Mouse (Mus musculus) forelimb bud, embryonic 11.5 days (tissue): ENCODE measurements around the gene 1700016K19Rik.
"Not testable (repeated sequence)": the region's sequence is repeated elsewhere in the genome, so short reads cannot be mapped to it uniquely, and the experiment has no call there.

Experiments used
- DNase-seq: peaks from one replicate; pipeline ENCODE4 v3.0.0-alpha.2; 2012; ENCODE audit warnings: low read depth, low spot score

1700016K19Rik gene

DNA sequence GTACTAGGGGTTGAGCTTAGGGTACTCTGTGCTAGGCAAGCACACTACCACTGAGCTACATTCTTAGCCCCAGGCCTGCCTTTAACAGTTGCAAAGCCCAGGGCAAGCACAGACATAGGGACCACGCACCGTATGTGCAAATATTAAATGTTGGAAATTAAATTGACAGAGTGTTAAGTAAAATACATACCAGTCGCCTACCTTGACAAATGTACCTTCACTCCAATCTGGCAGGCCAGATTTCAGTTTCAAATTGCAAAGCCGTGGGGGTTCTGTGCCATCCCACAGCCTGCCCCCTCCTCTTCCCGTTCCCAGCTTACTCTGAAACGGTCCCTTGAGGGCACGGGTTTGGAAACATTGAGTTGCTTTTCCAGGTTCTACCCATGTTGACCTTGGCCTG lies 13.8 kb upstream of the 1700016K19Rik start:
- DNase-seq = no peak

GRCm38 (mm10) chr11:75990965-75991835 lies 8.5 kb upstream of the 1700016K19Rik start:
- no peak for DNase-seq

- no peak for DNase-seq
Measured at GRCm38 (mm10) chr11:75991911-75992310, 7.8 kb upstream of the 1700016K19Rik start.

GRCm38 (mm10) chr11:75992481-75992880 lies 7.2 kb upstream of the 1700016K19Rik start:
- no peak for DNase-seq

- no peak for DNase-seq
Measured at GRCm38 (mm10) chr11:75994357-75994756, 5.4 kb upstream of the 1700016K19Rik start.

DNA sequence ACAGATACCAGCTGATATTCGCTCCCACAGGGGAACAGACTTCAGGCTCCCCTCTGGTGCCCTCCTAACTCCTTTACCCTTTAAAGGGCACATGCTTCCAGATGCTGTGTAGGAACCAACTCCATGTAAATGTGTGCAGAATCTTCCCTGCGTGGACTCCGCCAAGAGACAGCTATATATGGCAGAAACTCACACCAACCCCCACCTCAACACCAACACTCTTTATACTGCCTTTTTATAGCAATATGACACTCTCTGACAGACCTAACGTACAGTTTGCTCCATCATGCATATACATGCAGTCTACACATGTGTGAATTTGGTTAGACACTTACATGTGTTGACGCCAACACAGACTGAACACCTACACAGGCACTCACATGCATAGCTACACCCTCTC lies 989 bp downstream of the 1700016K19Rik start:
- DNase-seq = no peak

DNA sequence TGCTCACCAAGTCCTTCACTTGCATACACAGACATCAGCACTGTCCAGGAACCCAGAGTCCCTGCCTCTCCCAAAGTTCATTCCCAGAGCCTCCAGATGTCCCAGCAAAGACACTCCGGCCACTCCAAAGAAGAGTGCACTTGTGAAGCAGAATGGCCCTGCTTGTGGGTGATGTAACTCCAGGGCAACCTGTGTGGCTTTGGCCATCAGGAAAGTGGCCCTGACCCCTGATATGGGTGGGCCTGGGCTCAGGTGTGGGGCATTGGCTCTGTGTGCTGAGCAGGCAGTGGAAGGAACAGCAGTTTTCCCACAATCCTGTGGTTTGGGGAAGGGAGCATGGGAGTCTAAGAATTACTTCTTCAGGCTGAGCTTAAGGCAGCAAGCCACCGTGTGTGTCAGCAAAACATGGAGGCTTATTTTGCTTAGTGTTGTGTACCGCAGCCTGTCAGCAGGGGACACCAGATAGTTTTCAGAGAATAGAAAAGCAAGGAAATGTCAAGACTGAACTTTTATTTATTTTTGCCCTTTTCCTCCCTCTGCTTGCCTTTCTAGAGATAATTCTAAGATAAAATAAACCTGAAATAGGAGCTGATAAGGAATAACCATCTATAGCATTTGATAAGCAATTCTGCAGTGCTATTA lies 1.6 kb downstream of the 1700016K19Rik start:
- no peak for DNase-seq

DNA sequence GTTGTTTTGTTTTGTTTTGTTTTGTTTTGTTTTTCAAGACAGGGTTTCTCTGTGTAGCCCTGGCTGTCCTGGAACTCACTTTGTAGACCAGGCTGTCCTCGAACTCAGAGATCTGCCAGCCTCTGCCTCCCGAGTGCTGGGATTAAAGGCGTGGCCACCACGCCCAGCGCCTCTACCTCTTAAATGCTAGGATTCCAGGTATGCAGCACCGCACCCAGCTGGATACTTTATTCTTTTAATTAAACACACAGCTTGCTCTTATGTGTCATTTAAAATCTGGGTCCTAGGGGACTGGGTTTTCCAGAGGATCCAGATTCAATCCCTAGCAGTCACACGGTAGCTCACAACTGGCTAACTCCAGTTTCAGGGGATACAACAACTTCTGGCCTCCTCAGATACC lies 4.6 kb downstream of the 1700016K19Rik start:
- DNase-seq = not testable (repeated sequence)

DNA sequence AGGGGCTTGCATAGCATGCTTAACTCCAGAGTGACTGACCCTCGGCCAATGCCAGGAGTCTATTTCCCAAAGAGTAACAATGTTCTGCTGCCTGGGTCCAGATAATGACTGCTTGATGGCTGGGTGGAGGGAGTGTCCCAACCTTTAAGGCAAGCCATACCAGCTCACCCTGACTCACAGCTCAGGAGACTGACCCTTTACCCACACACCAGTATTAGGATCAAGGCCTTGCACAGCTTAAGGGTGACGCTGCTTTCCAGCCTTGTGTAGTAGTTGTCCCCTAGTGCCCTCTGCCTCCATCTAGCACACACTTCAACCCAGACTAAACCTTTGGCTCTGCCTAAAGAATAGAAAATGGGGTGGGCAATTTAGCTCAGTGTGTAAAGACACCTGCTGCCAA lies 8.4 kb downstream of the 1700016K19Rik start:
- DNase-seq = no peak

DNA sequence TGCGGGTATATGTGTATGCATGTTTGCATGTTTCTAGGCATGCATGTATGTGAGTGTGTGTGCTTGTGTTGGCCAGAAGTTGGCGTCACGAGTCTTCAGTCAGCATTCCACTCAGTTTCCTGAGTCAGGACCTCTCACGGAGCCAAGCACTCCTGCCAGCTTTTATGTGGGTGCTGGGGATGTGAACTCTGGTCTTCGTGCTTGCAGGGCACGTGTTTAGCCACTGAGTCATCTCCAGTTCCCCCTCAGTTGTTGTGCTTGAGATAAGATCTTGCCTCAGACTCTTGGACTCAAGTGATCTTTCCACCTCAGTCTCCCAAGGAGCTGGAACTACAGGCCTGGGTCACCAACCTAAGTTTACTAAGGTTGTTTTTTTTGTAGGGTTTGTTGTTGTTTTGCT lies 9.4 kb downstream of the 1700016K19Rik start:
- DNase-seq = no peak

- no peak for DNase-seq
Measured at GRCm38 (mm10) chr11:76010838-76011624, 11.3 kb downstream of the 1700016K19Rik start.

- no peak for DNase-seq
Measured at GRCm38 (mm10) chr11:76015251-76015650, 15.5 kb downstream of the 1700016K19Rik start.

- no peak for DNase-seq
Measured at GRCm38 (mm10) chr11:76015814-76016213, 16.1 kb downstream of the 1700016K19Rik start.

DNA sequence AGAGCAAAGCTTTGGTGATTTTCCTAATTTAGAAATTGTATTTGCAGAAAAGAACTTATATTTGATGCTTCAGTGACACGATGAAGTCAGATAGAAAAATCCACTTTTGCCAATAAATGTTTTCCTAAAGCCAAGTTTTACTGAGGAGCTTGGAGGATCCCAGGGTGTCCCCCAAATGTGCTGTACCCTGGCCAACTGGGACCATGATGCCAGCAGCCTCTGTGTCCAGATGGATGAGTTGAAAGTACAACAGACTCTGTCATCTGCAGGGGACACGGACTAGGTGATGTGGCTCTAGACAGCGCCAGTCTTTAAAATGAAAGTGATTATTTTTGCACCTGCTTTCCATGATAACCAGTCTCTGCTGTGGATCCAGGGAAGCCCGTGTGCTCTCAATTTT lies 20.2 kb downstream of the 1700016K19Rik start:
- no peak for DNase-seq

- no peak for DNase-seq
Measured at GRCm38 (mm10) chr11:76020916-76021315, 21.2 kb downstream of the 1700016K19Rik start.

GRCm38 (mm10) chr11:76025080-76025583 lies 25.4 kb downstream of the 1700016K19Rik start:
- DNase-seq = no peak

GRCm38 (mm10) chr11:76026527-76027138 lies 26.9 kb downstream of the 1700016K19Rik start:
- no peak for DNase-seq

DNA sequence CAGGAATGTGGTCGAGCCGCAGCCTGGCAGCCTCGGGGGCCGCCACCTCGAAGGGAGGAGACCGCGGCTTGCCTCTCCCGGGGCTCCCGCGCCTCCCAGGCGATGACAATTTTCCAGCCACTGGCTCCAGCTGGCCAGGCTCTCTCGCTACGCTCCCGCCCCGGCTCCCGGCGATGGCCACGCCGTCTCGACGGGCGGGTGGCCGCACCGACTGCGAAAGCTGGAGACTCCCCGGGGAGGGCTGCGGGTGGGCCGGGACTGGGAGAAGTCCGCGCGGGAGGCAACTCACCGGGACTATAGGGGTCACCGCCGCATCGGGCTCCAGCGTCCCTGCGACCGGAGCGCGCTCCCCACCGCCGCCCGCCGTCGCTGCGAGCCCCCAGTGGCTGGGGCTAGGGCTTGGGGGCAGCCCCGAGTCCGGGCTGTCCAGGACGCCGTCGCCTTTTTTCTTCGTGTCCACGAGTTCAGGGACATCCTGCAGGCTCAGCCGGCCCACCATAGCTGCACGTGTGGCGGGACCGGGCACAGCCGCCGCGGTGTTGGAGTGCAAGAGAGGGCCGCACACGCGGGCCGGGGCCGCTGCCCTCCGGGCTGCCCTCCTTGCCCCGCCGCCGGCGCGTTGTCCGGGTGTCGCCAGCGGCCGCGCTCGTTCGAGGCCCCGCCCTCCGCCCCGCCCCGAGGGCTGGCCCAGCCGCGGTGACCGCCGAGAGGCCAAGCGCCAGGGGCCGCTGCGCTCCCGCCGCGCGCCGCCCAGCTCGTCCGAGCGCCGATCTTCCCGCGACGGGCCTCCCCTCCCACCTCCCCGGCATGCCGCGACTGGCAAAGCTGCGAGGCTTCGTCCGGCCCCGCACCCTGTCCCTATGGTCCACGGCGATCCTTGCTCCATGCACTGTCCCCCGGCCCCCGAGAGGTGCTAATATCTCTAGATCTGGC lies 27.7 kb downstream of the 1700016K19Rik start, which contains the start of gene Rflnb:
Gene Rflnb, minus strand, starts transcription at position 644 of the 933 bp plus-strand sequence.
- DNase-seq = peak; percentile 79

DNA sequence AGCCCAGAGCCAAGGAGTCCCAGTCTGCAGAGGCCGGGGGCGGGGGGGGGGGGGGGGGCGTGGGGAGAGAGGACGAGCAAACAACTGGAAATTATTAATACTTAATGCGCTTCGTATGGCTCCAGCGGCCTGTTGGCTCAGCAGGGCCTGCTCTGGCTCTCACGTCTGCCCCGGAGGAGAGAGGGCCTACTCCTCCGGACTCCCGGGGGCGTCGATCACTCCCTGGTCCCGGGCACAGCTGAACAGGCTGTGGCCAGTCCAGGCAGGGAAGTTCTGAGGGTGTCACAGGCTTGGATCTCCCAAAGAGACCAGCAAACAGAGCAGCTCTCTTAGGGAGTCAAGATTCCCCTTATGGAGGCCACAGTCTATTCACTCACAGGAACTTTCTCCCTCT lies 28.4 kb downstream of the 1700016K19Rik start:
- no peak for DNase-seq

GRCm38 (mm10) chr11:76033359-76033758 lies 33.6 kb downstream of the 1700016K19Rik start:
- no peak for DNase-seq
